Mouse (Mus musculus): ENCODE data around the gene Olfr742.

Olfr742 gene

GRCm38 (mm10) chr14:50503300-50503699 lies at the start of gene Olfr742:
TSS of gene Olfr742 (plus strand) at chr14:50503600.
- DNase-seq (ENCODE audit: low read depth, low spot score), result no peak

GRCm38 (mm10) chr14:50472438-50472837 lies 31.0 kb upstream of the Olfr742 start, which contains the start of gene Olfr741:
TSS of gene Olfr741 (plus strand) at chr14:50472738.
- no peak for DNase-seq (ENCODE audit: low read depth, low spot score)

- no peak for DNase-seq (ENCODE audit: low read depth, low spot score)
Observed at GRCm38 (mm10) chr14:50478406-50478805, 25.0 kb upstream of the Olfr742 start.

GRCm38 (mm10) chr14:50521539-50521938 lies 18.1 kb downstream of the Olfr742 start, which contains the start of gene Olfr743:
TSS of gene Olfr743 (plus strand) at chr14:50521839.
- no peak for DNase-seq (ENCODE audit: low read depth, low spot score)

- DNase-seq (ENCODE audit: low read depth, low spot score), result no peak
Observed at GRCm38 (mm10) chr14:50552734-50553133, 49.3 kb downstream of the Olfr742 start.

Measured in brain, adult 2 months (tissue).